Mouse (Mus musculus): ENCODE measurements around the gene Snrpf.
"Not testable (repeated sequence)": the region's sequence is repeated elsewhere in the genome, so short reads cannot be mapped to it uniquely, and the experiment has no call there.

Gene Snrpf

GRCm38 (mm10) chr10:93575960-93576359 lies 13.5 kb downstream of the Snrpf start:
- DNase-seq (ENCODE audit: low read depth), result no peak

GRCm38 (mm10) chr10:93574966-93575365 lies 14.5 kb downstream of the Snrpf start:
- no peak for DNase-seq (ENCODE audit: low read depth)

- DNase-seq (ENCODE audit: low read depth), result no peak
These were observed 17.3 kb downstream of the Snrpf start for GRCm38 (mm10) chr10:93572209-93572608.

GRCm38 (mm10) chr10:93568671-93569070 lies 20.8 kb downstream of the Snrpf start:
- no peak for DNase-seq (ENCODE audit: low read depth)

- no peak for DNase-seq (ENCODE audit: low read depth)
These were observed 21.5 kb downstream of the Snrpf start for GRCm38 (mm10) chr10:93567841-93568566.

GRCm38 (mm10) chr10:93567066-93567465 lies 22.4 kb downstream of the Snrpf start:
- no peak for DNase-seq (ENCODE audit: low read depth)

- no peak for DNase-seq (ENCODE audit: low read depth)
These were observed 24.9 kb downstream of the Snrpf start for GRCm38 (mm10) chr10:93564518-93565090.

- no peak for DNase-seq (ENCODE audit: low read depth)
These were observed 29.7 kb downstream of the Snrpf start for GRCm38 (mm10) chr10:93559786-93560185.

- not testable (repeated sequence) for DNase-seq (ENCODE audit: low read depth)
These were observed 31.5 kb downstream of the Snrpf start for GRCm38 (mm10) chr10:93557971-93558370.

- DNase-seq (ENCODE audit: low read depth), result no peak
These were observed 36.9 kb downstream of the Snrpf start for GRCm38 (mm10) chr10:93552596-93552995.

GRCm38 (mm10) chr10:93549821-93550220 lies 39.7 kb downstream of the Snrpf start:
- DNase-seq (ENCODE audit: low read depth), result no peak

- peak; percentile 60 for DNase-seq (ENCODE audit: low read depth)
These were observed 40.5 kb downstream of the Snrpf start for GRCm38 (mm10) chr10:93548991-93549390.

- no peak for DNase-seq (ENCODE audit: low read depth)
These were observed 41.7 kb downstream of the Snrpf start for GRCm38 (mm10) chr10:93547741-93548270.

- DNase-seq (ENCODE audit: low read depth), result no peak
These were observed 45.3 kb downstream of the Snrpf start for GRCm38 (mm10) chr10:93544172-93544571.

- DNase-seq (ENCODE audit: low read depth), result no peak
These were observed 46.3 kb downstream of the Snrpf start for GRCm38 (mm10) chr10:93543176-93543575.

GRCm38 (mm10) chr10:93542356-93542755 lies 47.1 kb downstream of the Snrpf start:
- no peak for DNase-seq (ENCODE audit: low read depth)

GRCm38 (mm10) chr10:93541585-93541984 lies 47.9 kb downstream of the Snrpf start:
- no peak for DNase-seq (ENCODE audit: low read depth)

GRCm38 (mm10) chr10:93540431-93541210 lies 48.9 kb downstream of the Snrpf start, which contains the start of gene Ccdc38:
Gene Ccdc38 (plus strand): TSS chr10:93540632.
- DNase-seq (ENCODE audit: low read depth), result no peak

- peak; percentile 53 for DNase-seq (ENCODE audit: low read depth)
These were observed 49.6 kb downstream of the Snrpf start, which contains the start of gene Amdhd1 for GRCm38 (mm10) chr10:93539775-93540430. Gene Amdhd1 (minus strand): TSS chr10:93540033.

GRCm38 (mm10) chr10:93538818-93539217 lies 50.7 kb downstream of the Snrpf start:
- no peak for DNase-seq (ENCODE audit: low read depth)

GRCm38 (mm10) chr10:93538287-93538686 lies 51.2 kb downstream of the Snrpf start:
- no peak for DNase-seq (ENCODE audit: low read depth)

Measured in c-Kit-positive CD71-positive TER-119-negative erythroid progenitor cells, embryonic 14.5 days (primary cell).